Mouse (Mus musculus): ENCODE results near the gene Madd.

DNA sequence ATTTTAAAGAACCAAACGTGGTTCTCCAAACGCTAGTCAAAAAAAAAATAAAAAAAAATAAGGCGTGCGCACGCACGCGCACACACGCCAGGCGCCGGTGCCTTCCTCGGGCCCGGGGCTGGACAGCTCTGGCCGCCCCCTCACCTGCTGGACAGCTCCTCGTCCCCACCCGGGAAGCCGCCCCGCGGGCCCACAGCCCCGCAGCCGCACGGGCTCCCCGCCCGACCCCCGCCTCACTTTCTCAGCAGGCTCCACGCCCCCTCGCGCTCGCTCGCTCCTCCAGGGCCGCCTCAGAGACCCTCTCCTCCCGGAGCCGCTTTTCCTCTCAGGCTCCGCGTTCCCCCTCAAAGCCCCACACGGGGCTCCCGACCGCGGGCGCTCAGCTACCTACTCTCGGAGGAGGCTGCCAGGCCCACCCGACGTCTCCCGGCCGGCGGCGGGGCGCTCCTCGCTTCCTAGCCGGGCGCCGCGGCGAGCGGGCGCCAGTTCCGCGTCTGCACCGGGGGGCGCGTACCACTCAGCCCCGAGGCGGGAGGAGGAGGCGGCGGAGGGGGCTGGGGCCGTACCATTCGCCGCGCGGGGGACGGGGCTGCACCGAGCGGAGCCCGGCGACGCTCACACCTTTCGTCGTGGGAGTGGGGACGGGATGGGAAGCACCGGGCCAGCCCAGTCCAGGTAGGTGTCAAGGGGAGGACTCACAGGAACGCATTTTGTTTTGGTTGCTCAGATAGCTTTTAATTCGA, 1.1 kb downstream of the Madd start:
- TF ChIP-seq CTCF (IDR thresholded peaks at IDR 0.05; ENCODE audit: control insufficient read depth, insufficient read depth, insufficient replicate concordance, low read depth, low read length): no peak
- no peak for TF ChIP-seq POLR2A (IDR thresholded peaks at IDR 0.05; ENCODE audit: control insufficient read depth, low read depth, low read length)

Measured in testis, adult 2 months (tissue).